Comparison of ENCODE assay signal across 19 mouse cellular contexts in genomic region chr17:12037065-12037464, GRCm38 (mm10).
A peak's percentile ranks its signal among the peaks of the same experiment; 100 is the strongest.
DNase-seq lines count a peak whose midpoint lies in the region; ATAC-seq lines count a peak whose summit lies in the region.
"Had no signal": no experiment of that assay in that cellular context is flagged by ENCODE, and none has a peak within 500 bp of the region (broad histone marks: within the 10 kb centered on the region; RNA-seq: fewer than 3 reads in every experiment).

No protein-coding gene starts in this region.

- no peak overlapping the region for H3K9ac ChIP-seq in heart, embryonic 12.5 days
- no peak overlapping the region for H3K9ac ChIP-seq in intestine, embryonic 15.5 days
- H3K9ac ChIP-seq: hindbrain, embryonic 12.5 days; midbrain, embryonic 12.5 days; neural tube, embryonic 12.5 days had no signal

- ATAC-seq in heart, embryonic 12.5 days (ENCODE audit: insufficient number of reproducible peaks, low FRiP score), result peak; percentile 75
- peak; percentile 65 for ATAC-seq in intestine, embryonic 15.5 days
- ATAC-seq in megakaryocyte progenitor cell, adult 5-6 weeks (replicated peaks; ENCODE audit: poor library complexity), result peak; percentile 79
- ATAC-seq in cerebellum, adult (ENCODE audit: insufficient number of reproducible peaks, low FRiP score, low TSS enrichment), result no peak
- ATAC-seq: lung, postnatal 0 days had no signal

- intact Hi-C loops in heart, postnatal 36 days (cut with DNase I), result no loop called here

- peaks cover 4% of the 10 kb centered on the region; the same call in 1 of the 2 replicates for H3K4me1 ChIP-seq in heart, embryonic 12.5 days (replicated peaks)
- 0 out of 2 replicates have a peak, but pooled peaks cover 2% of the 10 kb centered on the region for H3K4me1 ChIP-seq in intestine, embryonic 15.5 days (replicated peaks)
- H3K4me1 ChIP-seq: hindbrain, embryonic 12.5 days had no signal

- no peak overlapping the region for H3K4me2 ChIP-seq in heart, embryonic 12.5 days
- no peak overlapping the region for H3K4me2 ChIP-seq in intestine, embryonic 15.5 days (replicated peaks)
- H3K4me2 ChIP-seq: hindbrain, embryonic 12.5 days; midbrain, embryonic 12.5 days; neural tube, embryonic 12.5 days had no signal

- no peak overlapping the region for H3K27ac ChIP-seq in heart, embryonic 12.5 days (ENCODE audit: poor library complexity, severe bottlenecking)
- H3K27ac ChIP-seq in intestine, embryonic 15.5 days, result no peak overlapping the region
- H3K27ac ChIP-seq: hindbrain, embryonic 12.5 days; kidney, postnatal 0 days; limb, embryonic 10.5 days; midbrain, embryonic 12.5 days; neural tube, embryonic 12.5 days had no signal

- WGBS in heart, embryonic 12.5 days, result 52% methylated on average over 5 of the region's 5 CpGs
- WGBS in intestine, embryonic 15.5 days, result 54% methylated on average over 5 of the region's 5 CpGs

- H3K27me3 ChIP-seq in heart, embryonic 12.5 days (replicated peaks), result peaks cover 18% of the 10 kb centered on the region
- no peaks in the 10 kb centered on the region; the same call in 1 of the 2 replicates for H3K27me3 ChIP-seq in intestine, embryonic 15.5 days (replicated peaks)
- H3K27me3 ChIP-seq: neural tube, embryonic 12.5 days had no signal

- DNase-seq in heart, postnatal 36 days, result no peak
- DNase-seq in MEL-GATA-1-ER (ENCODE audit: extremely low read depth, low read depth), result peak; percentile 97
- no peak for DNase-seq in layer of hippocampus, postnatal 25 days (ENCODE audit: extremely low spot score in 1 of 2, low spot score in 1 of 2)
- no peak for DNase-seq in gastrocnemius, postnatal 4 days (ENCODE audit: low spot score in 2 of 2)
- DNase-seq: cerebellum, adult 11-12 months; heart, adult 18-20 months; layer of hippocampus, postnatal 36 days; retina, postnatal 1 day; thymus, postnatal 14 days had no signal

- H3K4me3 ChIP-seq in heart, embryonic 12.5 days, result no peak overlapping the region
- H3K4me3 ChIP-seq in intestine, embryonic 15.5 days (replicated peaks), result no peak overlapping the region
- H3K4me3 ChIP-seq: hindbrain, embryonic 12.5 days; limb, embryonic 10.5 days; midbrain, embryonic 12.5 days; neural tube, embryonic 12.5 days had no signal

- no peaks in the 10 kb centered on the region for H3K9me3 ChIP-seq in heart, embryonic 12.5 days (replicated peaks)
- no peaks in the 10 kb centered on the region for H3K9me3 ChIP-seq in intestine, embryonic 15.5 days
- H3K9me3 ChIP-seq: hindbrain, embryonic 12.5 days; limb, embryonic 10.5 days; midbrain, embryonic 12.5 days; neural tube, embryonic 12.5 days had no signal

- no peaks in the 10 kb centered on the region for H3K36me3 ChIP-seq in heart, embryonic 12.5 days
- H3K36me3 ChIP-seq in intestine, embryonic 15.5 days, result no peaks in the 10 kb centered on the region
- H3K36me3 ChIP-seq: hindbrain, embryonic 12.5 days; limb, embryonic 10.5 days; midbrain, embryonic 12.5 days; neural tube, embryonic 12.5 days had no signal
